In genomic region chr2:180305490-180305889, GRCm38 (mm10) we compare ENCODE assay signal across 27 mouse cellular contexts. TPM values are rescaled to one million over a fixed set of nuclear protein-coding genes. Genes with fewer than 3 reads are reported as not detected.
DNase-seq lines count a peak whose midpoint lies in the region; ATAC-seq and TF ChIP-seq lines count a peak whose summit lies in the region.
"Had no signal": no experiment of that assay in that cellular context is flagged by ENCODE, and none has a peak within 500 bp of the region (broad histone marks: within the 10 kb centered on the region; RNA-seq: fewer than 3 reads in every experiment).

No protein-coding gene starts in this region.

- 0 out of 2 replicates have a peak, but pooled peaks cover 2% of the 10 kb centered on the region for H3K4me1 ChIP-seq in lung, postnatal 0 days (ENCODE audit: insufficient read depth, low read depth, low read length)
- peaks cover 3% of the 10 kb centered on the region; the same call in 1 of the 2 replicates for H3K4me1 ChIP-seq in lung, adult 2 months (ENCODE audit: control insufficient read depth, insufficient read depth, low read length)
- H3K4me1 ChIP-seq in limb, embryonic 10.5 days: peaks cover 7% of the 10 kb centered on the region
- H3K4me1 ChIP-seq: hindbrain, embryonic 13.5 days; limb, embryonic 12.5 days; midbrain, embryonic 13.5 days had no signal

- ATAC-seq in lung, postnatal 0 days: no peak
- peak; percentile 93 for ATAC-seq in activated CD4-positive, CD25-positive, alpha-beta regulatory T cell, adult 4 months
- ATAC-seq: forebrain, embryonic 16.5 days; intestine, embryonic 15.5 days; liver, postnatal 0 days; midbrain, embryonic 13.5 days had no signal

- no peak overlapping the region for H3K4me3 ChIP-seq in lung, postnatal 0 days (ENCODE audit: low read depth, low read length)
- H3K4me3 ChIP-seq in lung, adult 2 months (replicated peaks; ENCODE audit: extremely low read depth, low read depth, low read length): no peak overlapping the region
- no peak overlapping the region for H3K4me3 ChIP-seq in limb, embryonic 10.5 days
- H3K4me3 ChIP-seq: embryonic facial prominence, embryonic 10.5 days; hindbrain, embryonic 13.5 days; intestine, embryonic 15.5 days; layer of hippocampus, adult 2 months; limb, embryonic 12.5 days; midbrain, embryonic 13.5 days had no signal

- no peaks in the 10 kb centered on the region for H3K9me3 ChIP-seq in lung, postnatal 0 days (ENCODE audit: low read length)
- H3K9me3 ChIP-seq in limb, embryonic 10.5 days (replicated peaks): 0 out of 2 replicates have a peak, but pooled peaks cover 2% of the 10 kb centered on the region
- H3K9me3 ChIP-seq: hindbrain, embryonic 13.5 days; intestine, embryonic 15.5 days; limb, embryonic 12.5 days; midbrain, embryonic 13.5 days had no signal

- peak overlapping the region; percentile 34; the same call in 1 of the 2 replicates for H3K27ac ChIP-seq in lung, postnatal 0 days (ENCODE audit: low read length)
- H3K27ac ChIP-seq in limb, embryonic 10.5 days: no peak overlapping the region
- H3K27ac ChIP-seq: embryonic facial prominence, embryonic 10.5 days; hindbrain, embryonic 13.5 days; intestine, embryonic 15.5 days; layer of hippocampus, adult 2 months; limb, embryonic 12.5 days; midbrain, embryonic 13.5 days had no signal

- DNase-seq in lung, postnatal 0 days (ENCODE audit: low spot score): no peak
- DNase-seq in lung, adult 2 months: no peak
- DNase-seq in CD4-positive, CD25-positive, alpha-beta regulatory T cell, adult 2 months (ENCODE audit: low read depth, low spot score): peak; percentile 28
- no peak for DNase-seq in limb, embryonic 10.5 days (ENCODE audit: low spot score)
- no peak for DNase-seq in kidney, postnatal 14 days
- no peak for DNase-seq in urinary bladder, adult 2 months (ENCODE audit: low spot score)
- DNase-seq: adrenal gland, postnatal 36 days; cerebellum, adult 11 months; cerebellum, postnatal 10 days; heart, postnatal 36 days; kidney, adult 9 months; kidney, postnatal 25 days; liver, postnatal 0 days; right cerebral cortex, postnatal 14 days had no signal

- no peak for TF ChIP-seq CTCF in lung, postnatal 0 days (IDR thresholded peaks at IDR 0.05)
- no peak for TF ChIP-seq CTCF in lung, adult 2 months (IDR thresholded peaks at IDR 0.05; ENCODE audit: insufficient read depth, low read length)

- TF ChIP-seq EP300 in lung, postnatal 0 days (IDR thresholded peaks at IDR 0.05): no peak

- no peak overlapping the region for H3K4me2 ChIP-seq in lung, postnatal 0 days (replicated peaks; ENCODE audit: low read depth, low read length)
- H3K4me2 ChIP-seq: hindbrain, embryonic 13.5 days; intestine, embryonic 15.5 days; limb, embryonic 12.5 days; liver, embryonic 11.5 days; midbrain, embryonic 13.5 days had no signal

- H3K36me3 ChIP-seq in lung, postnatal 0 days (ENCODE audit: insufficient read depth, low read length): no peaks in the 10 kb centered on the region
- H3K36me3 ChIP-seq in limb, embryonic 10.5 days: no peaks in the 10 kb centered on the region
- H3K36me3 ChIP-seq: embryonic facial prominence, embryonic 10.5 days; hindbrain, embryonic 13.5 days; intestine, embryonic 15.5 days; limb, embryonic 12.5 days; midbrain, embryonic 13.5 days had no signal

- WGBS in lung, postnatal 0 days: 77% methylated on average over 3 of the region's 3 CpGs
- WGBS in lung, adult 2 months: 75% methylated on average over 3 of the region's 3 CpGs
- WGBS in limb, embryonic 10.5 days: 84% methylated on average over 3 of the region's 3 CpGs

- H3K27me3 ChIP-seq in lung, postnatal 0 days (replicated peaks; ENCODE audit: insufficient read depth, low read length): no peaks in the 10 kb centered on the region
- H3K27me3 ChIP-seq in limb, embryonic 10.5 days (ENCODE audit: low read depth, poor library complexity, severe bottlenecking): no peaks in the 10 kb centered on the region
- H3K27me3 ChIP-seq: hindbrain, embryonic 13.5 days; intestine, embryonic 15.5 days; midbrain, embryonic 13.5 days had no signal

- TF ChIP-seq POLR2A in lung, adult 2 months (IDR thresholded peaks at IDR 0.05; ENCODE audit: borderline replicate concordance, extremely low read depth, low read depth, low read length): no peak

- no peak overlapping the region for H3K9ac ChIP-seq in lung, postnatal 0 days (replicated peaks; ENCODE audit: low read depth)
- H3K9ac ChIP-seq: hindbrain, embryonic 13.5 days; intestine, embryonic 15.5 days; limb, embryonic 12.5 days; liver, postnatal 0 days; midbrain, embryonic 13.5 days had no signal

RNA-seq across cellular contexts. Expression of gene Rbbp8nl, which starts 15.8 kb away (rescaled TPM):
- polyA plus RNA-seq in lung, postnatal 0 days (2015; fragmentation: Nextera tagmentation; extraction: Ambion mirVana): 0.20 and 0.46 TPM in 2 replicates
- polyA plus RNA-seq in lung, adult 2 months (2012; rRNA removed): 1.4 and 2.3 TPM in 2 replicates
- not detected for polyA plus RNA-seq in activated CD4-positive, CD25-positive, alpha-beta regulatory T cell, adult 4 months (2017; shearing (Covaris generic))
- polyA plus RNA-seq in limb, embryonic 10.5 days (2016; fragmentation: Nextera tagmentation; extraction: Ambion mirVana): 0.50 and 0.78 TPM in 2 replicates
- 4.6 and 5.9 TPM in 2 replicates for polyA plus RNA-seq in urinary bladder, adult 2 months (2012; rRNA removed)
- polyA plus RNA-seq: cortical plate, adult 2 months; forebrain, embryonic 16.5 days; heart, embryonic 14.5 days; hindbrain, embryonic 13.5 days; liver, postnatal 0 days; midbrain, embryonic 13.5 days; neural tube, embryonic 11.5 days; testis, adult 2 months had no signal

RNA-seq across cellular contexts. Expression of gene Gata5, which starts 29.0 kb away (rescaled TPM):
- 10.4 and 11.4 TPM in 2 replicates for polyA plus RNA-seq in lung, postnatal 0 days (2015; fragmentation: Nextera tagmentation; extraction: Ambion mirVana)
- polyA plus RNA-seq in lung, adult 2 months (2012; rRNA removed): 5.4 and 9.9 TPM in 2 replicates
- not detected for polyA plus RNA-seq in activated CD4-positive, CD25-positive, alpha-beta regulatory T cell, adult 4 months (2017; shearing (Covaris generic))
- polyA plus RNA-seq in limb, embryonic 10.5 days (2016; fragmentation: Nextera tagmentation; extraction: Ambion mirVana): 0.83 and 2.8 TPM in 2 replicates
- 23.2 and 32.9 TPM in 2 replicates for polyA plus RNA-seq in urinary bladder, adult 2 months (2012; rRNA removed)
- polyA plus RNA-seq: cortical plate, adult 2 months; forebrain, embryonic 16.5 days; midbrain, embryonic 13.5 days had no signal

RNA-seq across cellular contexts. Expression of gene Cables2, which starts 32.2 kb away (rescaled TPM):
- 15.5 and 16.1 TPM in 2 replicates for polyA plus RNA-seq in lung, postnatal 0 days (2015; fragmentation: Nextera tagmentation; extraction: Ambion mirVana)
- 22.7 and 28.2 TPM in 2 replicates for polyA plus RNA-seq in lung, adult 2 months (2012; rRNA removed)
- polyA plus RNA-seq in activated CD4-positive, CD25-positive, alpha-beta regulatory T cell, adult 4 months (2017; shearing (Covaris generic)): 1 to 10 TPM; 5.9 to 7.2 TPM
- polyA plus RNA-seq in limb, embryonic 10.5 days (2016; fragmentation: Nextera tagmentation; extraction: Ambion mirVana): 14.6 and 16.4 TPM in 2 replicates
- 25.4 and 28.3 TPM in 2 replicates for polyA plus RNA-seq in urinary bladder, adult 2 months (2012; rRNA removed)

RNA-seq across cellular contexts. Expression of gene Rps21, which starts 48.3 kb away (rescaled TPM):
- 418 and 453 TPM in 2 replicates for polyA plus RNA-seq in lung, postnatal 0 days (2015; fragmentation: Nextera tagmentation; extraction: Ambion mirVana)
- polyA plus RNA-seq in lung, adult 2 months (2012; rRNA removed): 2,052 and 2,661 TPM in 2 replicates
- 1,000 to 10,000 TPM; 1,181 to 1,680 TPM for polyA plus RNA-seq in activated CD4-positive, CD25-positive, alpha-beta regulatory T cell, adult 4 months (2017; shearing (Covaris generic))
- polyA plus RNA-seq in limb, embryonic 10.5 days (2016; fragmentation: Nextera tagmentation; extraction: Ambion mirVana): 530 and 637 TPM in 2 replicates
- polyA plus RNA-seq in urinary bladder, adult 2 months (2012; rRNA removed): 3,847 and 3,981 TPM in 2 replicates
